In genomic region chr10:70013931-70014330, GRCm38 (mm10) we compare ENCODE assay signal across 23 mouse cellular contexts.
DNase-seq lines count a peak whose midpoint lies in the region; ATAC-seq and TF ChIP-seq lines count a peak whose summit lies in the region.
"Had no signal": no experiment of that assay in that cellular context is flagged by ENCODE, and none has a peak within 500 bp of the region (broad histone marks: within the 10 kb centered on the region; RNA-seq: fewer than 3 reads in every experiment).

No protein-coding gene starts in this region.

- H3K9ac ChIP-seq in intestine, postnatal 0 days (ENCODE audit: low read depth, low read length): no peak overlapping the region
- H3K9ac ChIP-seq: embryonic facial prominence, embryonic 15.5 days; forebrain, embryonic 15.5 days; heart, embryonic 13.5 days; hindbrain, embryonic 15.5 days had no signal

- no peak for DNase-seq in layer of hippocampus, adult 2 months (ENCODE audit: low spot score in 2 of 2)
- no peak for DNase-seq in layer of hippocampus, adult 11-12 months (ENCODE audit: low spot score)
- DNase-seq in ES-CJ7 (ENCODE audit: low read depth, low spot score) (peak; percentile 68), WW6 (ENCODE audit: low read depth, low spot score) (peak; percentile 29)
- DNase-seq in frontal cortex, postnatal 14 days (ENCODE audit: low spot score in 2 of 2): no peak
- DNase-seq: adrenal gland, postnatal 14 days; cerebellum, adult 18-20 months; cerebellum, adult 9-11 months; cerebellum, postnatal 36 days; embryo, embryonic 11 days; gastrocnemius, postnatal 14 days; heart, postnatal 36 days; kidney, adult 18-20 months had no signal

- peak; percentile 55 for TF ChIP-seq CTCF in layer of hippocampus, adult 2 months (conservative IDR thresholded peaks at IDR 0.05)
- TF ChIP-seq CTCF in E14TG2a.4 (conservative IDR thresholded peaks at IDR 0.05; ENCODE audit: low read length): peak; percentile 70
- TF ChIP-seq CTCF in intestine, postnatal 0 days (IDR thresholded peaks at IDR 0.05; ENCODE audit: low read depth): no peak

- no peak for ATAC-seq in intestine, postnatal 0 days
- ATAC-seq: activated CD4-positive, CD25-positive, alpha-beta regulatory T cell, adult 4 months; forebrain, embryonic 15.5 days had no signal

- no peak overlapping the region for H3K4me3 ChIP-seq in layer of hippocampus, adult 2 months
- no peak overlapping the region for H3K4me3 ChIP-seq in E14TG2a.4 (replicated peaks; ENCODE audit: low read length)
- no peak overlapping the region for H3K4me3 ChIP-seq in intestine, postnatal 0 days (ENCODE audit: low read depth, low read length)
- H3K4me3 ChIP-seq: embryonic facial prominence, embryonic 15.5 days; erythroblast, embryonic 14.5 days; forebrain, embryonic 10.5 days; forebrain, embryonic 15.5 days; heart, embryonic 13.5 days; hindbrain, embryonic 15.5 days had no signal

- no peaks in the 10 kb centered on the region for H3K36me3 ChIP-seq in E14TG2a.4 (ENCODE audit: insufficient read depth, low read length)
- peaks cover 10% of the 10 kb centered on the region; the same call in 1 of the 2 replicates for H3K36me3 ChIP-seq in intestine, postnatal 0 days (ENCODE audit: control insufficient read depth, insufficient read depth)

- H3K27me3 ChIP-seq in E14TG2a.4 (ENCODE audit: insufficient read depth, low read length): no peaks in the 10 kb centered on the region
- no peaks in the 10 kb centered on the region for H3K27me3 ChIP-seq in intestine, postnatal 0 days (replicated peaks; ENCODE audit: control insufficient read depth, insufficient read depth, low read length)
- H3K27me3 ChIP-seq: CH12.LX; embryonic facial prominence, embryonic 15.5 days; forebrain, embryonic 15.5 days; heart, embryonic 13.5 days; hindbrain, embryonic 15.5 days had no signal

- 89% methylated on average over 13 of the region's 13 CpGs for WGBS in intestine, postnatal 0 days

- no peaks in the 10 kb centered on the region for H3K9me3 ChIP-seq in E14TG2a.4 (ENCODE audit: low read length)
- no peaks in the 10 kb centered on the region for H3K9me3 ChIP-seq in intestine, postnatal 0 days (ENCODE audit: control insufficient read depth)
- H3K9me3 ChIP-seq: embryonic facial prominence, embryonic 15.5 days; forebrain, embryonic 10.5 days; forebrain, embryonic 15.5 days; heart, embryonic 13.5 days; hindbrain, embryonic 15.5 days had no signal

- H3K27ac ChIP-seq in layer of hippocampus, adult 2 months: no peak overlapping the region
- no peak overlapping the region for H3K27ac ChIP-seq in intestine, postnatal 0 days (ENCODE audit: low read depth, low read length)
- H3K27ac ChIP-seq: embryonic facial prominence, embryonic 15.5 days; forebrain, embryonic 10.5 days; forebrain, embryonic 15.5 days; heart, embryonic 13.5 days; hindbrain, embryonic 15.5 days had no signal

- 0 out of 2 replicates have a peak, but pooled peaks cover 3% of the 10 kb centered on the region for H3K4me1 ChIP-seq in E14TG2a.4 (replicated peaks; ENCODE audit: low read depth, low read length)
- no peaks in the 10 kb centered on the region for H3K4me1 ChIP-seq in intestine, postnatal 0 days (replicated peaks; ENCODE audit: control insufficient read depth, insufficient read depth, low read length)
- H3K4me1 ChIP-seq: forebrain, embryonic 15.5 days; hindbrain, embryonic 15.5 days had no signal

- no peak overlapping the region for H3K4me2 ChIP-seq in intestine, postnatal 0 days (replicated peaks; ENCODE audit: low read depth)
- H3K4me2 ChIP-seq: embryonic facial prominence, embryonic 15.5 days; forebrain, embryonic 15.5 days; heart, embryonic 13.5 days; hindbrain, embryonic 15.5 days had no signal

Comparison
In these comparisons a context has a peak if more than half of its experiments do, and no peak if none do; other contexts are left out.
1. DNase-seq: peak in ES-CJ7 (single experiment) and WW6 (single experiment); none in layer of hippocampus, adult 2 months (0 of 2), layer of hippocampus, adult 11-12 months (single experiment) and frontal cortex, postnatal 14 days (0 of 2).